Mouse (Mus musculus) CH12.LX (cell line): Measurements from ENCODE around the gene B3gat3.

Source experiments
- CTCF ChIP-seq, 2 experiments: IDR thresholded peaks in 1 of 2; conservative IDR thresholded peaks in 1 of 2; 2 replicates each; pipeline ENCODE4 v1.5.1; 2011 to 2012; ENCODE audit warnings: low read depth in 2 of 2, low read length in 2 of 2, improper control_type of control experiment in 1 of 2, inconsistent platforms in 1 of 2, mild to moderate bottlenecking in 1 of 2, moderate library complexity in 1 of 2
- EP300 ChIP-seq: IDR thresholded peaks from 2 replicates; pipeline ENCODE4 v1.6.1; 2011; ENCODE audit warnings: low read length, improper control_type of control experiment
- HCFC1 ChIP-seq: IDR thresholded peaks from 2 replicates; pipeline ENCODE4 v1.6.1; 2012; ENCODE audit warnings: low read depth, mild to moderate bottlenecking, inconsistent platforms, low read length, improper control_type of control experiment
- JUND ChIP-seq: conservative IDR thresholded peaks from 2 replicates; pipeline ENCODE4 v1.6.1; 2011; ENCODE audit warnings: low read depth, low read length, improper control_type of control experiment
- MAX ChIP-seq: IDR thresholded peaks from 2 replicates; pipeline ENCODE4 v1.6.1; 2011; ENCODE audit warnings: low read length, improper control_type of control experiment
- TBP ChIP-seq: conservative IDR thresholded peaks from 2 replicates; pipeline ENCODE4 v1.6.1; 2011; ENCODE audit warnings: low read depth, low read length, improper control_type of control experiment

- TF ChIP-seq EP300 (no peak), TBP (no peak), CTCF (conservative IDR thresholded peaks at IDR 0.05 in 1 of 2, IDR thresholded peaks at IDR 0.05 in 1 of 2; ENCODE audit: low read depth in 2 of 2, low read length in 2 of 2) (peak in 1 of 2 experiments; percentile 20; a peak in 1 of 4 replicates), JUND (no peak), MAX (no peak), HCFC1 (no peak)
Measured at GRCm38 (mm10) chr19:8974638-8975037, 54.5 kb downstream of the B3gat3 start.
